Mouse (Mus musculus) cortical plate, adult 2 months (tissue): Measurements from ENCODE around the gene Jakmip3.

Experiments
- CTCF ChIP-seq: fragments of 200-500 bp; IDR thresholded peaks from 2 replicates; pipeline ENCODE4 v1.5.1; 2011; ENCODE audit warnings: mild to moderate bottlenecking, control low read depth, low read length; ENCODE audit not compliant: insufficient read depth; ENCODE audit errors: extremely low read depth
- POLR2A ChIP-seq: fragments of 200-500 bp; IDR thresholded peaks from 2 replicates; pipeline ENCODE4 v1.6.1; 2011; ENCODE audit warnings: mild to moderate bottlenecking, low read length, control low read depth; ENCODE audit not compliant: insufficient read depth; ENCODE audit errors: extremely low read depth

DNA sequence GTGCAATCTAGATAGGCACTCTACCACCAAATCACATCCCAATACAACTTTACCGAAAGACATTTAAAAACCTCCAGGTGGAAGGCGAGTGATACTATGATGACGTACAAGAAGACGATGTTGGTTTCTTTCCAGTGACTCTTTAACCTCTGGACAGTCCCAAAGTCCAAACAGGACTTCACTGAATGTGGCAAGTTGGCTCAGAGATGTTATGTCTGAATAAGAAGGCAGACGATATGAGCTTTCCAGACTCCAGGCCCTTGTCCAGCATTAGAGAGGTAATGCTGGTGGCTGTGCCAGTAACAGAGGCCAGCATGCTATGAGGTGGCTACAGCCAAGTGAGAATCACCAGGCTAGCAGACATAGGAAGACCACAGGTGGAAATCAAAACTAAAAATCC is 23.2 kb downstream of the Jakmip3 start:
- no peak for TF ChIP-seq CTCF
- no peak for TF ChIP-seq POLR2A
